Mouse (Mus musculus) NIH3T3 (cell line): ENCODE data around the gene Klrb1a.

ENCODE experiments used
- DNase-seq: peaks from one replicate; pipeline ENCODE4 v3.0.0-alpha.2; 2012; ENCODE audit warnings: low read depth

Klrb1a gene

GRCm38 (mm10) chr6:128602026-128602425, 21.3 kb downstream of the Klrb1a start:
- DNase-seq, result no peak

DNA sequence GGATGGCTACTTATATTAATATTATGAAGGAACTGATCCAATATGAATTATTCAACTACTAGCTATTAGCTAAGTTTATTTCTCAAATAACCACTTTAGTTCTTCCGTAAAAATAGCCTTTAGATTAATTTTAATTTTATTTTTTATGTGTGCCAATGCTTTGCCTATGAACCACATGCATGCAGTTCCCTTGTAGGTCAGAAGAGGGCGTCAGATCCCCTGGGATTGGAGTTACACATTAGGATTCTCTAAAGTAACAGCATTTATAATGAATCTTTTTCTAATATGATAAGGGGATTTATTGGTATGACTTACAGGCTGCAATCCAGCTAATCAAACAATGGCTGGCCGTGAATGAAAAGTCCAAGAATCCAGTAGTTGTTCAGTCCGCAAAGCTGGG, 23.8 kb downstream of the Klrb1a start:
- DNase-seq, result no peak

DNA sequence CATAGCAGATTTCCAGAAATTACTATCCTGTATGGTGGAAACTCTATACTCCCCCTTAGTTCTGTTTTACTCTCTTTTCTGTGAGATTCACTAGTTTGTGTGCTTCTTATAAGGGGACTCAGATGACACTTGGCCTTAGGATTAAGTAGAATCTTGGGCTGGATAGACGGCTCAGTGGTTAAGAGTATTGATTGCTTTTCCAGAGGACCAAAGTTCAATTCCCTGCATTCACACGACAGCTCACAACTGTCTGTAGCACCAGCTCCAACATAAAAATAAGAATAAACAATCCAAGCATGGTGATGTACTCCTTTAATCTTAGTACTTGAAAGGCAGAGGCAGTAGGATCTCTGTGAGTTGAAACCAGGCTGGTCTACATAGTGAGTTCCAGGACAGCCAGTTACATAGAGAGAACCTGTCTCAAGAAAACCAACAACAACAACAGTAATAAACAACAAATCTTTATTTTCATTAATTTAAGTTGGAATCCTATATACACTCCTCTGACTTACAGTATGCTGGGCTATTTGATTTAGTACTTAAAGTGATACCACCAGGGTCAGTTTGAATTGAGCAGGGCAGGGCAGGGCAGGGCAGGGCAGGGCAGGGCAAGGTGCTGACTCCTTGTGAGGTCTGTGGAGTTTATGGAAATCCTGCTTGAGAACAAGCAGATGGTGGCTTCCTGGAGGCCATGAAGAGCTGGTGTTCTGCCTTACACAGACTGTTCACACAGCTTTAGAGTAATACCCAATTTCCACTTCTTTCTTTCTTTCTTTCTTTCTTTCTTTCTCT, 24.9 kb downstream of the Klrb1a start:
- no peak for DNase-seq

- no peak for DNase-seq
These were observed 26.2 kb downstream of the Klrb1a start for GRCm38 (mm10) chr6:128597121-128597522.

DNA sequence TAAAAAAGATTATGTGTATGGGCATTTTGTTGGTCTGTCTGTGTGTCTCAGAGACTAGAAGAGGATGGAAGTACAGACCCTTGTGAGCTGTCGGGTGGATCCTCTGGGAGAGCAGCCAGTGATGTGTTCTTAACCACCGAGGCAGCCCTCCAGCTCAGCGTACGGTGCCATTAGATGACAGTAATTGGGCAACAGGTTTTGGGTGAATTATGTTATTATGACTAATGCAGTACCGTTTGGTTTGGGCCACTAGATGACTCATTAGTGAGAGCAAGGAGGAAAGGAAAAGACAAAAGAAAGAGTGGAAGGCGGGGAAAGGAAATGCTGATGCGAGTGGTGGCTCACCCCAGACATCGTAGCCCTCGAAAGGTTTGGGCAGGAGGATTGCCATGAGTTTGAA, 28.7 kb downstream of the Klrb1a start:
- peak; percentile 28 for DNase-seq

DNA sequence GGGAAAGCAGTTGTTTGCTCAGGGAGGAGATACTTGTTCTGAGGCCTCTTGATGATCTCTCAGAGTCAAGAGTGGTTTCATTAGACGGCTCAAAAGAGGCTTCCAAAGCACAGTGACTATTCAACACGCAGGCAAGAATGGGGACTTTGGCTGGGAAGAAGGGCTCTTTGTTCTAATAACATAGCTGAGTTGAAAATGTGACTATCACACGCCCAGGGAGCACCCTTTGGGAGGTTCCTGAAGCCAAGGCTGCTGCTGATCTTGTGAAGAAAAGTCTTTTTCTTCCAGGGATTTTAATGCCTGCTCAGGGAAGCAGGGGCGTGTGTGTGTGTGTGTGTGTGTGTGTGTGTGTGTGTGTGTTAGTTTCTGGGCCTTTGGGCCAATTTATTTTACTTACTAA, 33.9 kb downstream of the Klrb1a start:
- no peak for DNase-seq

DNA sequence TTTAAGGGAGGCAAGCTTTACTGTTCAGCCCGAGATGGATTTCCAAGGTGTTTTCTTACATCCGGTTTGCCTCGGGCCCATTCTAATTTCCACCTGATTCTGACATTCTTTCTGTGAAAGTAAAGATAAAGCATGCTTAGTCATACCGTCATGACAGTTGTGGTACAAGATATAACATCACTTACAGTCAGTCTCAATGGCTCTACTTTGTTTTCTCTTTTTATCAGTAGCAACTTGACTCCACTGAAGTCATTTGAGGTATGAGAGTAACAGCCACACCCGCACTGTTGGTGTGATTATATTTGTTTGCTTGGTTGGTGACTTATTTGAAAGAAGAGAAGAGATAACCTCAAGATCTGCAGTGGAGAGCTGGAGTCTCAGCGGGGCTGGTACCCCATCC, 35.7 kb downstream of the Klrb1a start:
- DNase-seq, result no peak

DNA sequence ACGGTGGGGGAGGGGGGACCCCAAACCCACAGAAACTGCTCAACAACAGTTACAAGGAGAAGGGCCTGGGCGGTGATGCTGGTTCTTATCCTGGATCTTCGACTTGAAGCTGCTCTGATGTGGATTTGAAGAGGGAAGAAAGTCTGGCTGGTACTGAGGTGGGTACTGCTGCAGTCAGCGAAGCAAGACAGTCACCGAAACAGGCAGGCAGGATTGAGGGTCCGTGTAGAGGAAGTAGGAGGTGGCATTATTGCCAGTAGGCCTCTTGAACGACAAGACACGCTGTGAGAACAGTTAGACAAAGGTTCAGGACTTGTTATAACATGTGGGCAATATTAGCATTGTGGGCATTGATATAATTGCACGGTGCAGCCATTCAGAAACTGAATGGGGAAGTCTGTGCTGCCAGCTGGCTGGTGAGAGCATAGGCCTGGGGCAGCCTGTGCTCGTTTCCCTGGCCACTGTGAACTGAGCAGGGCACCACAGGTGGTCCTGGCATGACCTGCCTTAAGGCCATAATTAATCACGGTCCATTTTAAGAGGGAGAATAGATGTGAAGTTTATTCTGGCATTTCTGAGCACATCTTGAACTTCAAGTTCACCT, 37.6 kb downstream of the Klrb1a start:
- DNase-seq, result no peak

- DNase-seq, result no peak
These were observed 39.2 kb downstream of the Klrb1a start for GRCm38 (mm10) chr6:128584070-128584660.

GRCm38 (mm10) chr6:128581508-128581907, 41.8 kb downstream of the Klrb1a start, which contains the start of gene A2ml1:
TSS of gene A2ml1 (minus strand) at chr6:128581608.
- no peak for DNase-seq

- no peak for DNase-seq
These were observed 46.0 kb downstream of the Klrb1a start for GRCm38 (mm10) chr6:128577301-128577700.

GRCm38 (mm10) chr6:128566589-128566988, 56.7 kb downstream of the Klrb1a start:
- DNase-seq, result no peak
